Mouse (Mus musculus) erythroid progenitor cell, adult 5-6 weeks (primary cell): ENCODE measurements around the gene Ap3b1. TPM values are rescaled to one million over a fixed set of nuclear protein-coding genes. Genes with fewer than 3 reads are reported as not detected.

Experiments used
- ATAC-seq: replicated peaks from 2 replicates; pipeline ENCODE4 v1.8.0; 2016; ENCODE audit warnings: moderate number of reproducible peaks, mild to moderate bottlenecking, moderate TSS enrichment, inconsistent platforms; ENCODE audit not compliant: poor library complexity, low FRiP score, severe bottlenecking
- total RNA-seq, 2 experiments: library from RNA; stranded (forward) in 1 of 2; stranded (reverse) in 1 of 2; fragments of 150-400 nt in 1 of 2; fragments of 186-747, 209-891 nt in 1 of 2; gene quantifications; 2 replicates each; pipeline versions ENCODE4 v1.2.3 to v1.2.4; 2015 to 2017; ENCODE audit warnings: low replicate concordance in 2 of 2

The Ap3b1 gene
- total RNA-seq, 2 experiments from 2014 or later: 17.6 to 28.7 TPM

- ATAC-seq: no peak
These were observed 13.3 kb downstream of the Ap3b1 start for GRCm38 (mm10) chr13:94372066-94372465.

- ATAC-seq: no peak
These were observed 15.4 kb downstream of the Ap3b1 start for GRCm38 (mm10) chr13:94374131-94374530.

GRCm38 (mm10) chr13:94375526-94376390, 17.0 kb downstream of the Ap3b1 start:
- no peak for ATAC-seq

GRCm38 (mm10) chr13:94379006-94379405, 20.2 kb downstream of the Ap3b1 start:
- no peak for ATAC-seq

- 0 out of 2 replicates have a peak, but pooled peaks have one; percentile 6 for ATAC-seq
These were observed 22.7 kb downstream of the Ap3b1 start for GRCm38 (mm10) chr13:94381427-94381826.

- peak; percentile 56; the same call in 1 of the 2 replicates for ATAC-seq
These were observed 23.3 kb downstream of the Ap3b1 start for GRCm38 (mm10) chr13:94381829-94382675.

GRCm38 (mm10) chr13:94384931-94385570, 26.3 kb downstream of the Ap3b1 start:
- no peak for ATAC-seq

- no peak for ATAC-seq
These were observed 29.8 kb downstream of the Ap3b1 start for GRCm38 (mm10) chr13:94388566-94388965.

- no peak for ATAC-seq
These were observed 30.8 kb downstream of the Ap3b1 start for GRCm38 (mm10) chr13:94389541-94389940.

- ATAC-seq: no peak
These were observed 33.5 kb downstream of the Ap3b1 start for GRCm38 (mm10) chr13:94392282-94392681.

GRCm38 (mm10) chr13:94394486-94394885, 35.7 kb downstream of the Ap3b1 start:
- ATAC-seq: no peak

GRCm38 (mm10) chr13:94395763-94396162, 37.0 kb downstream of the Ap3b1 start:
- ATAC-seq: no peak

GRCm38 (mm10) chr13:94396392-94396920, 37.7 kb downstream of the Ap3b1 start:
- no peak for ATAC-seq

GRCm38 (mm10) chr13:94398568-94399374, 40.0 kb downstream of the Ap3b1 start:
- ATAC-seq: no peak

GRCm38 (mm10) chr13:94400465-94400864, 41.7 kb downstream of the Ap3b1 start:
- no peak for ATAC-seq

- ATAC-seq: no peak
These were observed 64.8 kb downstream of the Ap3b1 start for GRCm38 (mm10) chr13:94423600-94423999.

- no peak for ATAC-seq
These were observed 70.8 kb downstream of the Ap3b1 start for GRCm38 (mm10) chr13:94429567-94429966.

GRCm38 (mm10) chr13:94439386-94439785, 80.6 kb downstream of the Ap3b1 start:
- no peak for ATAC-seq

GRCm38 (mm10) chr13:94441199-94441598, 82.4 kb downstream of the Ap3b1 start:
- ATAC-seq: no peak
